Mouse (Mus musculus) adrenal gland, adult 8-10 months (tissue): Measurements from ENCODE around the gene Ang. TPM values are rescaled to one million over a fixed set of nuclear protein-coding genes. Genes with fewer than 3 reads are reported as not detected.

Source experiments
- DNase-seq: peaks from one replicate; pipeline ENCODE4 v3.0.0; 2022
- total RNA-seq, 4 experiments: library from RNA; stranded (reverse); gene quantifications; 2 replicates each; pipeline ENCODE4 v1.2.4; 2022

The Ang gene
- total RNA-seq, 4 experiments from 2014 or later = 5.4 to 7.4 (median 6.4) TPM

DNA sequence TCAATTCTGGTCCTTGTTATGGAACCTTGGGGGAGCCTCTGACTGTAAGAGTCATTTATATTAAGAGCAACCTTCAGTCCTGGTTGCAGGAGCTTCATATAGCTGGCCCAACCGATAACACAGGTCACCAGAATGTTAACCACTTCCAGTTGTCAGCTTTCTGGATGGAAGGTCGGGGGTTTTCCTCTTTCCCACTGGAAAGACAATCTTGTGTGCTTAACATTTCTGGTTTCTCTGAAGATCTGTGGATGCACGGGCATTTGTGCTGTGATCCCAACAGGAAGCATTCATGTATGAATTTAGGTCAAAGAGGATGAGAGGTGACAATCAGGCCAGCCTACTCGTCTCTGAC, 38.6 kb downstream of the Ang start:
- no peak for DNase-seq

DNA sequence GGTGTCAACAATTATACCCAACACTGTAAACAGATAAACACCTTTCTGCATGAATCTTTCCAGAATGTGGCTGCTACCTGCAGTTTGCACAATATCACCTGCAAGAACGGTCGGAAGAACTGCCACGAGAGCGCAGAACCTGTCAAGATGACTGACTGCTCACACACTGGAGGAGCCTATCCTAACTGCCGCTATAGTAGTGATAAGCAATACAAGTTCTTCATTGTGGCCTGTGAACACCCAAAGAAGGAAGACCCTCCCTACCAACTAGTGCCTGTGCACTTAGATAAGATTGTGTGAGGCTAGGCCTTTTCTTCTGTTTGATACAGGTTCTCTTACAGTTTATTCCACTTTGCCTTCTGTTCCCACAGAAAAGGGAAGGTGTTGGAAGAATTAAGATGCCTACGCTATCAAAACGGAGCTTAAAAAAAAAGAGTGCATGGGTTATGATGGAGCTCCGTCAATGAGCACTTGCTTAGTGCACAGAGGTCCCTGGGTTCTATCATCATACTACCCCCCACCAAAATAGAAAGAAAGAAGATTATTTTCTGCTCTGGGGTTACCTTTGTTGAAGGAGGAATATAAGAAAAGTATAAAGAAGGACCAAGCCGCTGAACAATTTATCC, 39.5 kb downstream of the Ang start:
- no peak for DNase-seq

DNA sequence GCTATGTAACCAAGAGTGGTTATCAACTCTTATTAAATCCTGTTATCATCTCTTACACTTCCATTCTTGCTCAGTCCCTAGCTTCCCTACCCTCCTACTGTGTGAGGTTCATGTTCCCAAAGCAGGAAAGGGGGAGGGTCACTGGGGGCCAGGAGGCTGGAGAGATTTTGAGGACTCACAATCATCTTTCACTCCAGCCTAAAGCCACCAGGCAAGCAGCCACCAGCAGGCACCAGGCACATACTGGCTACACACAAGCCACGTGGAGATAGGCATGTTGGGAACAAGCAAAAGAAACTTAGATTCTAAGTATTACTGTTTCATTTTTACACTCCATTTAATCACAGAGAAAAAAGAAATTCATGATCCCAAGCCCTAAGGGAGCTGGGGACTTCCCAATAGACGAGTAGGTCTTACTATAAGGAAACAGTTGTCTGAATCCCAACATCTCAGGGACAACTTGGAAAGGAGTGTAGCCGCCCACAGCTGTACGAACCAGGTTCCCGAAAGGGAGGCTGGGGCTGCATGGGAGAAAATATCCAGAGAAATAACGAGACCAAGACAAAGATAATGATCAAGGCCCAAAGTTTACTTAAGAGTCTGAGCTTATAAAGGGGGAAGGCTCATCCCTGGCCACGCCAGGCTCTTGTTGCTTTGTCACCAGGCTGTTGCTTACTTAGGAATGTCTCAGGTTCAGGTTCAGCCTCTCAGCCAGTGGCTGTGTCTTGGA, 40.3 kb downstream of the Ang start:
- no peak for DNase-seq

DNA sequence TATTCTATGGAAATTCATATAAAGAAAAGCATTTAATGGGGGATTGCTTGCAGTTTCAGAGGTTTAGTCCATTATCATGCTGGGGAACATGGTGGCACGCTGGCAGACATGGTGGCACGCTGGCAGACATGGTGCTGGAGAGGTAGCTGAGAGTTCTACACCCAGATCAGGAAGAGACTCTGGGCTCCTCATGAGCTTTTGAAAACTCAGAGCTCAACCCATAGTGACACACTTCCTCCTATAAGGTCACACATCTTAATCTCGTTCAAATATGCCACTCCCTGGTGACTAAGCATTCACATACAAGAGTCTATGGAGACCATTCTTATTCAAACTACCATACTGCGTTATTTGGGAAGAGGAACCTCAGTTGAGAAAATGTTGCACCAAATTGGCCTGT, 41.4 kb downstream of the Ang start:
- no peak for DNase-seq

DNA sequence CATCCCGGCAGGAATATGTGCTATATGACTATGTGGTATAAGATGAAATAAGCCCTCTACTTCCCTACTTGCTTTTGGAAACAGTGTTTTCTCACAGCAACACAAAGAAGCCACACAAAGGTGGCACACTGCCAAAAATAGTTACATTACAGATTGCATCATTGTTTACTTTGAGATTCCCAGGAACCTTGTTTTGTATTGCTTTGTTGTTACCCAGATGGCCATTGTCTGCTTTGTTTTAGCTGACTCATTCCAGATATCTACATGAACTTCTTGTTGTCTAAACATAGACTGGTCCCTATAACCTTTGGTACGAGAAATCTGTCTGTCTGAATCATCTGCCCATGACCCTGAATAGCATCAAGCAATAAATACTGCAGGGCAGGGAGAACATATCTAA, 49.4 kb downstream of the Ang start:
- DNase-seq = no peak

DNA sequence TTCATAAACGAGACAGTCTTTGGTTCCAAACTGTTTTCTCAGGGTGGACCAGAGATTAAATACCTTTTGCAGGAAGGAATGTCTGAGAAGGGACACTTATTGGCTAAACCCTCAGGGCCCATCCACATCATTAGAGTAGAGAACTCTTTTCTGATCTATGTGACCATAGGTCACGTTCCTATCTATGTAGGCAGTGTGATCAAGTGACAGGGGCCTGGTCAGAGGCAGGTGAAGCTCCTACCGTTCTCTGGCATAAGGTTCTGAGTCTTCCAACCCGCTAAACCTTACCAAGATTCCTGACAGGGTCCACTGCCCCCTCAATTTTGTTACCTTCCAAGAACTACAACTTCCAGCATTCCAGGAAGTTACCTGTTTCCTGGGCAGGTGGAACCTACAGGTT, 51.2 kb downstream of the Ang start:
- no peak for DNase-seq

DNA sequence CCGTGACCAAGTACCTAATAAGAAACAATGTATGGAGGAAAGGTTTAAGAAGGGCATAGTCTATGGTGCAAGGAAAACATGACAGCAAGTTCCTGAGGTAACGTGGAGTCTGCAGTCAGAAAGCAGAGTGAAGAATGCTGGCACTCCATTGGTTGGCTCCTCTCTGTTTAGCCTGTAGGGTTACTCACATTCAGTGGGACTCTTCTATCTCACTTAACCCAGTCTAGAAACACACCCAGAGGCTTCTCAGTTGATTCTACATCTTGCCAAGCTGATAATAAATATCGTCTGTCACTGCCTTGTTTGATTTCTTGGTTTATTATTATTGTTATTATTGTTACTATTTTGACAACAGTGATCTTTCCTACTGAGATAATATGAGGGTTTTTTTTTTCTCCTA, 51.6 kb downstream of the Ang start:
- no peak for DNase-seq

DNA sequence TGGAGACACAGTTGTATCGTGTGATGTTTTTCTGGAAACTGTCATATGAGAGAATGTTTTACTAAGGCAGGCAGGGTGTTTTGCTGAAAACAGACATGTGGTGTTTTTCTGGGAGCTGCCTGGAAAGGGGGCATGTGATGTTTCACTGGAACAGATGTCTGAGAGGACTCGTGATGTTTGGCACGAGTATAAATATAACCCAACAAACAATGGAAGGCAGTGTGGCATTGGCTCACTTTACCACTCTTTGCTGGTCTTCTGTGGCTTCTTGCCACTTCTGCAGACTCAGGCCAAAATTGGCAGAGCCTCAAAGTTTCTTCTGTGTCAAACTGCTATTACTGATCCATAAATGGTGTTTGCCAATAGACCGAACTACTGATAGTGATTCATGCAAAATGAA, 52.3 kb downstream of the Ang start:
- no peak for DNase-seq

DNA sequence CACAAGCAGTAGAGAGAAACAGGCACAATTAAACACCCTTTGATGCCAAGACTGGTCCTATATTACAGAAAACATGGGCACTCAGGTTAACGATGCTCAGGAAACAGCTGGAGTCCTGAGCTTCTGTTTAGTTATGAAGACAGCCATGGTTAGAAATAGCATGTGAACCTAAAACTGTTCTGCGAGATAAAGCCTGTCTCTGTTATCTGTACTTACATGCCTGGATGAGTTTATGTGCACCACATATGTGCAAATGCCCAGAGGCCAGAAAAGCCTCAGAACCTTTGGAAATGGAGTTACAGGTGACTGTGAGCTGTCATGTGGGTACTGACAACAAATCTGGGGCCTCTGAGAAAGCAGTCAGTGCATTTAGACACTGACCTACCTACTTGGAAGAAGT, 53.0 kb downstream of the Ang start:
- no peak for DNase-seq

DNA sequence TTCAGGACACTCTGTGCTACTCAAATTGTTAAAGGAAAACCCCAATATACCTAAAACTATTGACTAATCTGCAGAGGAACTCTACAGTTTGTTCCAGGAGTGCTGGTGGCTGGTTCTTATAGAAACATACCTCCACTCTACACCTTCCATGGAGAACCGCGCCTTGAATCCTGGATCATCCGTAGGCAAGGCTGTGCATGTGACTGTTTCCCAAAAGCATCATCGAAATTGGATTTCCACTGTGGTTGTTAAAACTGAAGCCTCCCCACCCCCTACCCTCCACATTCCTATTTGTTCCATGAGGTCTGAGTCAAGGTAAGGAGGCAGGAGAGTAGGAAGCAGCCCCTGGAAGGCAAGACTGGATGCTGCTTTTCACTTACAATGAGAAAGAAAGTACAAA, 53.5 kb downstream of the Ang start:
- no peak for DNase-seq

DNA sequence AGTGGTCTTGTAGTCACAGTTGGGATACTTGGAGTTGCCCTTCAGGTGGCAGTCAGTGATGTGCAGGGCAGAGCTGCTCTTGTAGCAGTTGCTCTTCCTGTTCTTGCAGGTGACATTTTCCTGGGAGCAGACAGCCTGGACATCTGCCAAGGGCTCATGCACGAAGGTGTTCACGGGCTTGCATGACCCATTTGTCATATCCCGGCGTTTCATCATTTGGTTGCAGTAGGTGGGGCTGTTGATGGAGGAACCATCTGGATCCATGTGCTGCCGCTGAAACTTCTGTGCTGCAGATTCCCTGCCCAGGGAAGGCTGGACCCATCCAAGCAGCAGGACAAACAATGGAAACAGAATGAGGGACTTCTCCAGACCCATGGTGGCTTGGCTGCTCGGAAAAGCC, 54.6 kb downstream of the Ang start:
- no peak for DNase-seq

DNA sequence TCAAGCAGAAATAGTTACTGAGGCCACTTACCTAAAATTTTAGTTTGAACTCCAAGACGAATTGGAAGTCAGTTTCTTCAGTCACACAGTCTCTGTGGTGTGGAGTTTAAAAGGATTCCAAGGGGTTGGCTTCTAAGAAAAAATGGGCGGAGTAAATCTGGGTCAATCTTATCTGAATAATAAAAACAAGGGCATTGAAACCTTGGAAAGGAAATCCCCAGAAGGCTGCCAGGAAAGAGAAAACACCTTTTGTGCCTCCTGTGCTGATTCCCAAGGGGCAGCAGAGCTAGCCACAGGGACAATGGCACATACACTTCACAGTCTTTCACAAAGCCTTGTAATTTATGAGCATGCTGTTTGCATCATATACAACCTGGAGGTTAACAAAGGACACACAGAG, 55.7 kb downstream of the Ang start, which contains the start of gene Rnase1:
Rnase1 (minus strand) TSS at position 101 of the 400 bp plus-strand sequence.
- DNase-seq = no peak

DNA sequence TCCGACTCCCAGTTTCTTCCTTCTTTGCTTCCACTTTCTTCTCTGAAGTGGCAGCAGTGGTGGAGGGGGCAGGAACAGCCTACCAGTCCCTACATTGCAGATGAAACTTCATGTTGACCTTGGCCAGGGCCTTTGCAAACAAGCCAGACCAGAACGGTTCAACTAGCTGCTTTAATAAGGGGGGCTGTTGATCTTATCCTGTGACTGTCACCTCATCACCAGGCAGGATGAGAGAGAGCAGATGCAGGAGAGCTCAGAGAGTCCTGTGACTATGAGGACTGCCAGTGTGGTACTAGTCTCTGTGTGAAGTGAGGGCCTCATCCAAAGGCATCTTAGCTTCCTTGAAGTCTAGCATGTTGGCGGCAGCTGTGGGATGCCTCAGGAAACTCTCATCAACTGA, 57.1 kb downstream of the Ang start:
- no peak for DNase-seq

DNA sequence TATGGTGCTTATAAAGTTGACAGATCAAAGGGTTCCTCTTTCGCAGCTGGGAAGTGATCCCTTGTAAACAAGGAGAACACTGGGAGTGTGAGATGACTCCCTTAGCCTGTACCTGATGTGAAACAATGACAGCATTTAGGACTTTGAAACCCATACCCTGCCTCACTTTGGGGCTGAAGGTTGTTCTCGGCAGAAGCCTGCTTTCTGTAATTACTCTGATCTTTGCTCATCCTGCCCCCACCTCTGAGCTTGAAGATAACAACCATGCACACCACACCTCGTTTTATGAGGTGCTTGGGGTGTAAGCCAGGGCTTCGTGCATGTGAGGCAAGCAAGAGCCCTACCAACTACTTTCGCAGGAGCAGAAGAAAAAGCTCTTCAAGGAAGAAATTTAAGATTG, 58.2 kb downstream of the Ang start:
- no peak for DNase-seq

DNA sequence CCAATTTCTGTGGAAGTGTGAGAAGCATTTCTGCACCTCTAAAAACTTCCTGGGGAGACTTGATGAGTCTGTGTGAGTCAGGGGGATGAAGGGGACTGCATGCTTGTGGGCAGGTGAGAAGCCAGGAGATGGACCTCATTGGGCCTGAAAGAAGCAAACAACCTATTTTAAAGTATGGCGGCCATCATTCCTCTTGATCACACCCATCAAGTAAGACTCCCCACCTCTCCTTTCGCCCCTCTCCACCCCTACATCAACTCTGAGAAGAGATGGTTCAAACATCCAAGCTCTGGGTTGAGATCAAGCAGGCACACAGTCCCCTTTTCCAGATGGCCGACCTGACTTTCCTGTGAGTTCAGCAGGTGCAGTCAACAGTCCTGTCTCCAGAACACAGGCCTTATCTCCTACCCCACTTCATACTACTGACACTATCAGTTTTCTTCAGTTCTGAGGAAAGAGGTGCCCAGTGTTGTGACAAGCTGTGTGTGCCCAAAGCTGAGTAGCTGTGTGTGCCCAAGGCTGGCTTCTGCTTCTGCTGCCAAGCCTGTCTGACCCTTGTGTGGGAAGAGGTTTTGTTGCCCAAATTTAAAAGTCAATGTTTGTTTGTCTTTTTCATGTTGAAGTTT, 59.4 kb downstream of the Ang start:
- no peak for DNase-seq

Other genes starting within 250 kb of the Ang start
- 10 to 100 TPM; 25.5 to 33.6 (median 25.9) TPM for gene Tep1, start 220.6 kb upstream of the Ang start, total RNA-seq
- gene Klhl33, start 193.6 kb upstream of the Ang start, total RNA-seq = 1 to 10 TPM; 1.0 to 3.4 (median 1.8) TPM
- gene Osgep, start 166.3 kb upstream of the Ang start, total RNA-seq = 10 to 100 TPM; 44.8 to 55.6 (median 51.3) TPM
- 10 to 100 TPM; 73.6 to 85.2 (median 74.1) TPM for gene Apex1, start 166.2 kb upstream of the Ang start, total RNA-seq
- gene Pip4p1, start 160.3 kb upstream of the Ang start, total RNA-seq = 10 to 100 TPM; 62.3 to 74.8 (median 68.0) TPM
- 10 to 100 TPM; 26.5 to 35.8 (median 31.3) TPM for gene Pnp, start 160.1 kb upstream of the Ang start, total RNA-seq
- 10 to 100 TPM; 25.4 to 40.6 (median 33.0) TPM for gene Gm49342, start 146.6 kb upstream of the Ang start, total RNA-seq
- gene Pnp2, start 135.2 kb upstream of the Ang start, total RNA-seq = 1 to 10 TPM; 1.8 to 2.5 (median 2.2) TPM
- gene Rnase10, start 83.4 kb upstream of the Ang start, total RNA-seq = under 1 TPM in 2 of 4 experiments, not detected in 2; 0.15 to 0.31 TPM
- not detected for gene Rnase9, start 49.3 kb upstream of the Ang start, total RNA-seq
- gene Rnase11, start 41.0 kb upstream of the Ang start, total RNA-seq = not detected
- not detected for gene Rnase12, start 33.5 kb upstream of the Ang start, total RNA-seq
- not detected for gene Olfr750, start 16.7 kb upstream of the Ang start, total RNA-seq
- gene Rnase4, start 73 bp upstream of the Ang start, total RNA-seq = 10 to 100 TPM; 48.1 to 69.1 (median 54.7) TPM
- gene Eddm3b, start 23.3 kb downstream of the Ang start, total RNA-seq = not detected
- 1 to 10 TPM; 1.4 to 4.0 (median 2.1) TPM for gene Rnase6, start 32.8 kb downstream of the Ang start, total RNA-seq
- under 1 TPM in 1 of 4 experiments, not detected in 3; 0.28 TPM for gene Rnase1, start 55.6 kb downstream of the Ang start, total RNA-seq
- not detected for gene Rnase2b, start 71.1 kb downstream of the Ang start, total RNA-seq
- gene Ang2, start 108.0 kb downstream of the Ang start, total RNA-seq = not detected
- gene Ear14, start 112.2 kb downstream of the Ang start, total RNA-seq = not detected
- 10 to 100 TPM in 2 of 4 experiments, 1 to 10 TPM in 2; 8.4 to 30.6 (median 10.1) TPM for gene Rnase2a, start 165.0 kb downstream of the Ang start, total RNA-seq